Mouse (Mus musculus) hindbrain, embryonic 12.5 days (tissue): ENCODE measurements around the gene Cabin1. TPM values are rescaled to one million over a fixed set of nuclear protein-coding genes. Genes with fewer than 3 reads are reported as not detected.

Experiments used
- ATAC-seq: fragments of 200-750 bp; cut with Nextera tagmentation; 2 replicates; pipeline ENCODE4 v1.8.0; 2017; ENCODE audit warnings: moderate TSS enrichment; ENCODE audit not compliant: low FRiP score
- H3K27ac ChIP-seq: fragments of 300-500 bp; sonication (generic); 2 replicates; pipeline ENCODE4 v1.5.1; 2016; ENCODE audit warnings: mild to moderate bottlenecking
- H3K27me3 ChIP-seq: fragments of 300-500 bp; sonication (generic); 2 replicates; pipeline ENCODE4 v1.6.1; 2016; ENCODE audit warnings: mild to moderate bottlenecking
- H3K36me3 ChIP-seq: fragments of 300-500 bp; sonication (generic); 2 replicates; pipeline ENCODE4 v1.6.1; 2016; ENCODE audit warnings: mild to moderate bottlenecking
- H3K4me1 ChIP-seq: fragments of 300-500 bp; sonication (generic); 2 replicates; pipeline ENCODE4 v1.6.1; 2016
- H3K4me2 ChIP-seq: fragments of 300-500 bp; sonication (generic); replicated peaks from 2 replicates; pipeline ENCODE4 v1.6.1; 2016; ENCODE audit warnings: mild to moderate bottlenecking
- H3K4me3 ChIP-seq: fragments of 300-500 bp; sonication (generic); 2 replicates; pipeline ENCODE4 v1.5.1; 2016; ENCODE audit warnings: mild to moderate bottlenecking
- H3K9ac ChIP-seq: fragments of 300-500 bp; sonication (generic); 2 replicates; pipeline ENCODE4 v1.6.1; 2016; ENCODE audit warnings: mild to moderate bottlenecking, moderate library complexity
- H3K9me3 ChIP-seq: fragments of 300-500 bp; sonication (generic); replicated peaks from 2 replicates; pipeline ENCODE4 v1.6.1; 2016; ENCODE audit warnings: mild to moderate bottlenecking
- WGBS: fragments of 180-500 bp; shearing (Covaris S2); methylation state at CpG from one replicate; pipeline ENCODE4 v1.1.7; 2016; 5-methylcytosine and 5-hydroxymethylcytosine counted together
- polyA plus RNA-seq: library from polyadenylated mRNA; unstranded; fragments of >200 nt; fragmentation: Nextera tagmentation; extraction: Ambion mirVana; gene quantifications from 2 replicates; pipeline ENCODE4 v1.2.1, GENCODE M21; 2016

The Cabin1 gene
- 44.1 and 48.7 TPM in 2 replicates for polyA plus RNA-seq

DNA sequence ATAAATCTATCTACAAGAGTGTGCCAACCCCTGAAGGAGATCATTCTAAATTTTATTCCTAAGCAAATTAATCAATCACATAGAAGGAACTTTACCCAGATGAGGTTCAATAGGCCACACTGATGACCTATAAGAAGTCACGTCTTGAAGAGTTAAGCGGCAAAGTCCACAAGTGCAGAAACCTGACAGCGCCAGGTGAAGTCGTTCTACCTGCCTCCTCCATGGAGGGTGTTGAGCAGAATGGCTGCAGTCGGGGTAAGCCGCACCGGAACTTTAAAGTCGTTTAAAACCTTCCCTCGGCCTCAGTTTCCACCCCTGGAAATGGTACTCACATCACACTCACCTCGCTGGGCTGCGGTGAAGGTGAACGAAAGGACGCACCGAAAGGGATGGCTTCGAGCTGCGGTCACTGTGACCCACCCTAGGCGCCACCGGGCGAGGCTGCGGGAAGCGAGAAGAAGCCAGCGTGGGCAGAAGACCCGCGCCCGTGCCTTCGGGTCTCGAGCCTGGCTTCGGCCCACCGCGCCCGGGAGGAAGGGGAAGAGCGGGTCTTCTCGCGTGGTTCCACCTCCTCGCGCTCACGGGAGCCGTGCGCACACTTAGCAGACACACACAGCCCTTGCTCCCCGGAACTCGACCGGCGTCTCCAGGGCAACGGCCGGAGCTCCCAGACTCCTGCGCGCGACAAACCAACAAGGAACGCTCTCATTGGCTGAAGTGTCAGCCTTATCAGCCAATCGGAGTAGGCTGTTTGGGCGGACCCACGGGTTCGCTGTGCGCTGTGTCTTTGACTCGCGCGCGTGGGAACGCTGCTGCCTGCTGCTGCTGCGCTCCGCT, at the start of gene Cabin1:
Cabin1 (minus strand) TSS at position 660 of the 837 bp plus-strand sequence.
- no peaks in the 10 kb centered on the region for H3K27me3 ChIP-seq
- WGBS: under 1% methylated on average over 61 of the region's 61 CpGs
- no peaks in the 10 kb centered on the region for H3K9me3 ChIP-seq
- H3K4me3 ChIP-seq: peak within 1 kb of the TSS; percentile 93
- H3K4me1 ChIP-seq: peaks cover 17% of the 10 kb centered on the region
- ATAC-seq: peak; percentile 98
- H3K36me3 ChIP-seq: 0 out of 2 replicates have a peak, but pooled peaks cover 20% of the 10 kb centered on the region
- peak within 1 kb of the TSS; percentile 89 for H3K9ac ChIP-seq
- peak within 1 kb of the TSS; percentile 83 for H3K4me2 ChIP-seq
- H3K27ac ChIP-seq: peak within 1 kb of the TSS; percentile 80

DNA sequence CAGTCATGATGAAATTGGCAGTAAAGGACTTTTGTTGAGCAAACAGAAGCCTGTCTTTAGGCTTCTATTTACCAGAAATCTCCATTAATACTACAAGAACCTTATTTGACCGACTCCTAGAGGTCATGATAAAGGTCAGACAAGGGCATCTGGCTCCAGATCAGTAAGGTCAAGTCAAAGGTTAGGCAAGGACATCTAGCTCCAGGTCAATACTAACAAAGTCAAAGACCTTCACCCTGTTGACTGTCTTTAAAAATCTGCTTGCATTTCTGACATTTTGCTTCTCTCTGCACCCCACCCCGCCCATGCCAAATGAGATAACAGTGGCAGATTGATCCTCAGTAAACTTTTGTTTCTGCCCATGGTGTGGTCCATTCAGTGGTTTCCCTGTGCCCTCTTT, 40.1 kb upstream of the Cabin1 start:
- Histone ChIP-seq H3K27me3 (no peaks in the 10 kb centered on the region), H3K9ac (no peak overlapping the region), H3K4me2 (no peak overlapping the region), H3K27ac (no peak overlapping the region), H3K36me3 (no peaks in the 10 kb centered on the region), H3K9me3 (no peaks in the 10 kb centered on the region), H3K4me3 (no peak overlapping the region), H3K4me1 (no peaks in the 10 kb centered on the region)
- WGBS: 77% methylated on average over 2 of the region's 2 CpGs
- ATAC-seq: no peak

DNA sequence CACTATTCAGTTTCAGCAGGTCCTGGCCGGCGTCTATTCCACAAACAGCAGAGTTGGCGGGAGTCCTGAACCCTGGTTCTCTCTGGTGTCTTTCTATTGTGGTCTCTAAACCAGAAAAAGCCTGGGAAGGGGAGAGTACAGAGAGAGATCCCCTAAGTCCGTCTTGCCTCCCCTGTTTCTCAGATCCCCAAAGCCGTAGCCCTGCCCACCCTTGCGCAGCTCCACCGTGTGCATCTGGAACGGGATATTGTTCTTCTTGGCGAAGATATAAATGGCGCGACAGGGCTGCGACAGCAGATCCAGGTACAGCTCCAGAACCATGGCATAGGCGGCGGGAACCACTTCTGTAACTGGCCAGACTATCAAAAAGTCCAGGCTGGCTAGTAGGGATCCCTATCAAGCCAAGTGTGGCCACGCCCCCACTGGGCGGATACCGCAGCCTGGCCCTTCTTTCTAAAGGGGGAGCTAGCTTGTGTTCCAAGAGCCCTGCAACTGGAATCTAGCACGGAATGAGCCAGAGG, 34.1 kb upstream of the Cabin1 start, which contains the start of gene Gstt1:
Gstt1 (minus strand) TSS at position 409 of the 521 bp plus-strand sequence.
- WGBS: 4% methylated on average over 18 of the region's 18 CpGs
- peak within 1 kb of the TSS; percentile 77 for H3K4me2 ChIP-seq
- ATAC-seq: peak; percentile 54
- peaks cover 12% of the 10 kb centered on the region for H3K4me1 ChIP-seq
- H3K27ac ChIP-seq: no peak within 1 kb of the TSS
- peak within 1 kb of the TSS; percentile 37 for H3K4me3 ChIP-seq
- no peaks in the 10 kb centered on the region for H3K36me3 ChIP-seq
- peaks cover 9% of the 10 kb centered on the region for H3K27me3 ChIP-seq
- H3K9ac ChIP-seq: peak within 1 kb of the TSS; percentile 37
- no peaks in the 10 kb centered on the region for H3K9me3 ChIP-seq

DNA sequence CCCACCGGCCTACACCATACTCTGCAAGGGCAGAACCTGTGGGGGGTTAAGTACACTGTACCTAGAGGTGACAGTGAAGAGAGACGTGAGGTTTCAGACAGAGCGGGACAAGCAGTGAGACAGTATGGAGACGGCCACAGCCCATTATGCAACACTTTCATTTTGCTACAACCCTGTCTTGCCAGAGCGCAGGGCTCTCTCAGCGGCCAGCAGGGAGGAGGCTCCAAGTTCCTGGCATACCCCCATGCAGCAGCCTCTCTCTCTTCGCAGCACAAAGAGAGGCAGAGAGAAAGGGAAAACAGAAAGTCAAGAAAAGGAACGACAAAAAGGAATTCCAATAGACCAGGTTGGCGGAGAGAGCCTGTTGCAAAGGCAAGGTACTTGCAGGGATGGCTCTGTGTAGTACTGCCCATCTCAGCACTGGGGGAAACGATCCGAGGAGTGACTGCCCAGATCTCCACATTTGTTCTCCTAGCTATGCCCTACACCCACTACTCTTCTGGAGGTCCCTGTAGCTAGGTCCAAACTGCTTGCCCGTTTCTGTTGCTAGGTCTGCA, 33.6 kb upstream of the Cabin1 start:
- Histone ChIP-seq H3K27me3 (peaks cover 9% of the 10 kb centered on the region), H3K4me2 (peak overlapping the region; percentile 77), H3K4me3 (peak overlapping the region; percentile 37), H3K36me3 (no peaks in the 10 kb centered on the region), H3K9me3 (no peaks in the 10 kb centered on the region), H3K4me1 (peaks cover 12% of the 10 kb centered on the region), H3K27ac (no peak overlapping the region), H3K9ac (peak overlapping the region; percentile 37)
- ATAC-seq: peak; percentile 35; the same call in 1 of the 2 replicates
- 2% methylated on average over 12 of the region's 12 CpGs for WGBS

DNA sequence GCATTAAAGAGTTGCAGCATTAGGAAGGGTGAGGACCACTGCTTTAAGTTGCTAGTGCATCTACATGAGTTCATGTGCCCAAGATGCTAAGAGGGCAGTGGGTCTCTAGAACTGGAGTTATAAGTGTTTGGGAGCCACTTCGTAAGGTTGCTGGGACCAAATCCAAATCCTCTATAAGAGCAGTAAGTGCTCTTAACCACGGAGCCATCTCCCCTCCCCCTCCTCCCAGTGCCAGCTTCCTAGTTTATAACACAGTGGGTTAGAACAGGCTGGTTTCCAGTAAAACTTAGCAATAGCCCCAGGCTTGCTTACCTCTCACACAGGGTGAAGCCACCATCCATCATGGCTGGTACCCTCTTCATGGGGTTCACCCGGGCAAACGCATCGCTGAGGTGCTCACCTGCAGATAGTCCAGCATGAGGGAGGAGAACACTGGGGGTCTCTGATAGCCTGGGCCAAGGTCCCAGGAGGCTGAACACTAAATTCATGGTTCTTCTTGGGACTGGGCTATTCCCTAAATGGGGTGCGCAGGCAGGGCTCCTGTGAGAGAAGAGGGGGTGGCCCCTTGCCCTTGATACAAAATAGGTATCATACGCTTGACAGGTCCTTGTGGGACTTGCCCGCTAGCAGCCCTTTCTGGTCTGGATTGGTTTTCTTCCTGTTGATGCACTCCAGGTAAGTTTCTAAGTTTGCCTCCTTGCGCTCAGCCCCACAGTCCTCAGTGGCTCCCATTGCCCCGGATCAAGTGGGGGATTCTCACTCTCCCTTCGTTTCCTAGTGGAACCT, 32.8 kb upstream of the Cabin1 start:
- H3K27ac ChIP-seq: no peak overlapping the region
- H3K9me3 ChIP-seq: no peaks in the 10 kb centered on the region
- H3K4me3 ChIP-seq: peak overlapping the region; percentile 37
- peak overlapping the region; percentile 37 for H3K9ac ChIP-seq
- 42% methylated on average over 11 of the region's 11 CpGs for WGBS
- H3K36me3 ChIP-seq: no peaks in the 10 kb centered on the region
- peaks cover 9% of the 10 kb centered on the region for H3K27me3 ChIP-seq
- H3K4me1 ChIP-seq: peaks cover 12% of the 10 kb centered on the region
- no peak for ATAC-seq
- peak overlapping the region; percentile 77 for H3K4me2 ChIP-seq

DNA sequence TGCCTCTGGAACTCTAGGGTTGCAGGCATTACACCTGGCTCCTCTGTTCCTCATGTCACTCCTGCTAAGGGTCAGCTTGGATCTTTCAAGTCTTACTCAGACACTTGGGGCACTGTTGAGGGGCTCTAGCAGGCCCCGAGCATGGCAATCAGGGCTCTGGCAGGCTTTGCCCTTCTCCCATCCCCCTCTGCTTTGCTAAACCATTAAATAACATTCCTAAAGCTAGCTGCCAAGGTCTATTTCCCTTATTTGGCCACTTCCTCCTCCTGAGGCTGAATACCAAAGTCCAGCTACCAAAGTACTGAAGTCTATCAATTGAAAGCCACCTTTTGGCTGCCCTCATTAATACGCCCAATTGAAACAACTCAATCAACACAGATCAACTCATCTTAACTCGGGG, 30.7 kb upstream of the Cabin1 start:
- 45% methylated on average over 3 of the region's 3 CpGs for WGBS
- no peak overlapping the region for H3K4me3 ChIP-seq
- no peak overlapping the region for H3K27ac ChIP-seq
- no peaks in the 10 kb centered on the region for H3K36me3 ChIP-seq
- ATAC-seq: no peak
- no peaks in the 10 kb centered on the region for H3K9me3 ChIP-seq
- peaks cover 16% of the 10 kb centered on the region for H3K4me1 ChIP-seq
- no peak overlapping the region for H3K9ac ChIP-seq
- H3K4me2 ChIP-seq: no peak overlapping the region
- peaks cover 9% of the 10 kb centered on the region for H3K27me3 ChIP-seq

DNA sequence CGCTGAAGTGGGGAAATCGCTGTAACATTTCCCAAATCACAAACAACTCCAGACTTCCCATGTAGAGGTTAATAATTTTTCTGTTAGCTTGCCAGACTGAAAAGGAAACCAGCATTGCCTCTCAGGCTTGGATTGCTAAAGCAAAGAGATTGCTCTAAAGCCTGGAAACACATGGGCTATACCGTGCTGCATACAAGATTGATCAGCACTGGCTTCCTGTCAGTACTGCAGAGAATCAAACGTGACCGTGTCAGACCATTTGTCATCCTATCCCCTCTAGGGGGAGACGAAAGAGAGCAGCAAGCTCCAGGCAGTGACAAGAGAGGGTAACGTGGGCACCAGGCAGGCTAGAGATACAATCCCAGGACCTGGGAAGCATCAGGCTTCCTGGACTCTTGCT, 26.6 kb upstream of the Cabin1 start:
- Histone ChIP-seq H3K4me3 (no peak overlapping the region), H3K4me1 (0 out of 2 replicates have a peak, but pooled peaks cover 4% of the 10 kb centered on the region), H3K9ac (no peak overlapping the region), H3K27ac (no peak overlapping the region), H3K36me3 (no peaks in the 10 kb centered on the region), H3K27me3 (peaks cover 4% of the 10 kb centered on the region), H3K4me2 (no peak overlapping the region), H3K9me3 (no peaks in the 10 kb centered on the region)
- 21% methylated on average over 7 of the region's 7 CpGs for WGBS
- no peak for ATAC-seq

DNA sequence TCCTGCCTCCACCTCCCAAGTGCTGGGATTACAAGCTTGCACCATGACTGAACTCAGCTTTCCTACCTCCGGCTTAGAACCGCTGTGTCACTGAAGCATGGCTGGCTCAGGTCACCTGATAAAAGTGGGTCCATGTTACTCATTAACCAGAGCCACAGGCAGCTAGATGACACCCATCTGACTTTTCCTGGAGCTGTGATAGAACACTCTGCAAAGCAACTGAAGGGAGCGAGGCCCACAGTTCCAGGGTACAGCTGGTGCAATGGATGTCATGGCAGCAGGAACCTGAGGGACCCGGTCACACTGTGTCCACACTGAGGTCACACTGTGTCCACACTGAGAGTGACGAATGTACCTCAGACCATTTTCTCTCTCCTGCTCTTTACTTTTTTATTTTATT, 25.7 kb upstream of the Cabin1 start:
- Histone ChIP-seq H3K4me3 (no peak overlapping the region), H3K9me3 (no peaks in the 10 kb centered on the region)
- whole genome bisulfite sequencing: 93% methylated on average over 5 of the region's 5 CpGs

DNA sequence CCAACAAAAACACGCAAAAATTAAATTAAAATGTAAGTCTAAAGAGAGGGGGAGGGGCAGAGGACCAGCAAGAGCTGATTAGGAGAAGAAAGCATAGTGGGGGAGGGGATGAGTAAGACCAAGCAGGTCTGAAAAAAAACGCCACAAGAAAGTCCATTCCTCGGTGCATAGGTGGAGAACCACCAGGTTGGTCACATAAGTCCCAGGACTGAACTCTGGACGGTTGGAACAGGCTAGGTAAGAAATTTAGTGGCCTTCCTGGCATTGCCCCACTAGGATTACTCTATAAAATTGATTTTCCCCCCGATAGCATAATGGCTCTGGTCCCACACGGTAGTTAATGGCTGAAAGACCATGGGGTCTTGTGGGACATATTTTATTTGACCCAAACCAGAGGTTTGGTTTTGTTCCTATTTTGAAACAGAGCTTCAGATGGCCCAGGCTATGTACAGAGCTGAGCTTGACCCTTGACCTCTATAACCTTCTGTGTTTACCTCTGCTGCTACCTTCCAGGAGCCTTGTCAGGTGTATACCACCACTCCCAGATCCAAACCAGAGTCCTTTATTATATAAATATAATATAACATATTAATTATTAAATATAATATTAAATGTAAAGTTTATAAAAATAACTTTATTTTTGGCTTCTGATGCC, 25.1 kb upstream of the Cabin1 start:
- H3K9ac ChIP-seq: no peak overlapping the region
- no peak overlapping the region for H3K4me2 ChIP-seq
- H3K27me3 ChIP-seq: peaks cover 3% of the 10 kb centered on the region
- no peak for ATAC-seq
- H3K9me3 ChIP-seq: no peaks in the 10 kb centered on the region
- no peaks in the 10 kb centered on the region for H3K36me3 ChIP-seq
- WGBS: 79% methylated on average over 6 of the region's 6 CpGs
- H3K4me3 ChIP-seq: no peak overlapping the region
- 0 out of 2 replicates have a peak, but pooled peaks cover 4% of the 10 kb centered on the region for H3K4me1 ChIP-seq
- no peak overlapping the region for H3K27ac ChIP-seq

More for the DNA sequence above, 25.7 kb upstream of the Cabin1 start:
- no peak overlapping the region for H3K4me2 ChIP-seq
- H3K9ac ChIP-seq: no peak overlapping the region
- peaks cover 4% of the 10 kb centered on the region for H3K27me3 ChIP-seq
- ATAC-seq: no peak
- no peaks in the 10 kb centered on the region for H3K36me3 ChIP-seq
- no peak overlapping the region for H3K27ac ChIP-seq
- H3K4me1 ChIP-seq: 0 out of 2 replicates have a peak, but pooled peaks cover 4% of the 10 kb centered on the region

DNA sequence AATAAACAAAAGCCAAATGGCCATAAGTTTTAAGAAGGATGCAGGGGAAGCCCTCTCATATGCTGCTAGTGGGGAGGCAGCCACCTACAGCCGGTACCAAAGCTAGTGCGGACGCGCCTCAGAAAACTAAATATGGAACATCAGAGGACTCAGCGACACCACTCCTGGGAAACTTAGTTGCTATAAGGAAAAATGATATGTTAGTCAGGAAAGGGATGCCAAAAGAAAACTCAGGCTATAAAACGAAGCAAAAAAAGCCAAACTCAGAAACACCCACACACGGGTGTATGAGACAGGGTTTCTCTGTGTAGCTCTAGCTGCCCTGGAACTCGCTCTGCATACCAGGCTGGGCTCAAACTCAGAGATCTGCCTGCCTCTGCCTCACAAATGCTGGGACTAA, 24.1 kb upstream of the Cabin1 start:
- Histone ChIP-seq H3K4me1 (0 out of 2 replicates have a peak, but pooled peaks cover 4% of the 10 kb centered on the region), H3K9me3 (no peaks in the 10 kb centered on the region), H3K4me2 (no peak overlapping the region), H3K27me3 (peaks cover 8% of the 10 kb centered on the region; the same call in 1 of the 2 replicates), H3K9ac (no peak overlapping the region), H3K4me3 (no peak overlapping the region), H3K27ac (no peak overlapping the region), H3K36me3 (no peaks in the 10 kb centered on the region)
- WGBS: 91% methylated on average over 8 of the region's 8 CpGs
- ATAC-seq: no peak

DNA sequence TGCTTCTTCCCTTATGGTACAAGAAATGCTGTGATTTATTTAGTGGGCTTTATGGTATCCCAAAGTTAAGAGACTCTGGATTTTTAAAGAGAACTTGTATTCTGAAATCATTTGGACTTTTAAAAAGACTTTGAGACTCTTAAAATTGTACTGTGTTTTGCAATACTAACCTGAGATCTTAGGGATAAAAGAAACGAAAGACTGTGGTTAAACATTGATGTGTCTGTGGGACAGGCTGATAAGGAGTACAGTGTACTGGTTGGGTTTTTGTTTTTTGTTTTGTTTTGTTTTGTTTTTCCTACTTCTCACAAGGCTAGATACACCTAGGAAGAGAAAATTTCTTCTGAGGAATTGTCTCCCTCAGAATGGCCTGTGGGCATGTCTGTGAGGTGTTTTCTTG, 21.3 kb upstream of the Cabin1 start:
- H3K4me1 ChIP-seq: peaks cover 8% of the 10 kb centered on the region
- no peak for ATAC-seq
- 94% methylated on average over 1 of the region's 1 CpGs for WGBS
- H3K36me3 ChIP-seq: no peaks in the 10 kb centered on the region
- no peak overlapping the region for H3K27ac ChIP-seq
- H3K4me2 ChIP-seq: no peak overlapping the region
- H3K27me3 ChIP-seq: peaks cover 32% of the 10 kb centered on the region
- no peak overlapping the region for H3K9ac ChIP-seq
- H3K9me3 ChIP-seq: no peaks in the 10 kb centered on the region
- no peak overlapping the region for H3K4me3 ChIP-seq
